Mouse (Mus musculus): ENCODE results near the gene Qrfp. TPM values are rescaled to one million over a fixed set of nuclear protein-coding genes. Genes with fewer than 3 reads are reported as not detected.

The Qrfp gene
- polyA plus RNA-seq (2012; rRNA removed; ENCODE audit: low replicate concordance), result 0.37 and 0.88 TPM in 2 replicates

GRCm38 (mm10) chr2:31810444-31810843, at the start of gene Qrfp:
Gene Qrfp (minus strand): TSS chr2:31810580.

GRCm38 (mm10) chr2:31845896-31846691, 35.7 kb upstream of the Qrfp start, which contains the start of gene Fibcd1:
Gene Fibcd1 (minus strand): TSS chr2:31846005.

Other genes with a start within 250 kb of the Qrfp start
- gene Fubp3, start 237.9 kb downstream of the Qrfp start, polyA plus RNA-seq (2012; rRNA removed; ENCODE audit: low replicate concordance), result 13.6 and 44.9 TPM in 2 replicates
- gene Prdm12, start 170.5 kb downstream of the Qrfp start, polyA plus RNA-seq (2012; rRNA removed; ENCODE audit: low replicate concordance), result not detected in 2 replicates
- 8.6 and 13.3 TPM in 2 replicates for gene Exosc2, start 139.9 kb downstream of the Qrfp start, polyA plus RNA-seq (2012; rRNA removed; ENCODE audit: low replicate concordance)
- gene Abl1, start 122.2 kb downstream of the Qrfp start, polyA plus RNA-seq (2012; rRNA removed; ENCODE audit: low replicate concordance), result 52.8 and 60.6 TPM in 2 replicates
- 0.14 and 0.35 TPM in 2 replicates for gene Fibcd1, start 35.4 kb upstream of the Qrfp start, polyA plus RNA-seq (2012; rRNA removed; ENCODE audit: low replicate concordance)
- gene Lamc3, start 76.7 kb upstream of the Qrfp start, polyA plus RNA-seq (2012; rRNA removed; ENCODE audit: low replicate concordance), result 21.2 and 29.6 TPM in 2 replicates
- gene Aif1l, start 139.6 kb upstream of the Qrfp start, polyA plus RNA-seq (2012; rRNA removed; ENCODE audit: low replicate concordance), result 13.9 and 14.7 TPM in 2 replicates
- 34.5 and 37.3 TPM in 2 replicates for gene Nup214, start 163.9 kb upstream of the Qrfp start, polyA plus RNA-seq (2012; rRNA removed; ENCODE audit: low replicate concordance)